Mouse (Mus musculus): Measurements from ENCODE around the gene Vps37d. TPM values are rescaled to one million over a fixed set of nuclear protein-coding genes. Genes with fewer than 3 reads are reported as not detected.

Gene Vps37d
- polyA plus RNA-seq, 1 experiment from 2014 or later: 7.0 TPM

DNA sequence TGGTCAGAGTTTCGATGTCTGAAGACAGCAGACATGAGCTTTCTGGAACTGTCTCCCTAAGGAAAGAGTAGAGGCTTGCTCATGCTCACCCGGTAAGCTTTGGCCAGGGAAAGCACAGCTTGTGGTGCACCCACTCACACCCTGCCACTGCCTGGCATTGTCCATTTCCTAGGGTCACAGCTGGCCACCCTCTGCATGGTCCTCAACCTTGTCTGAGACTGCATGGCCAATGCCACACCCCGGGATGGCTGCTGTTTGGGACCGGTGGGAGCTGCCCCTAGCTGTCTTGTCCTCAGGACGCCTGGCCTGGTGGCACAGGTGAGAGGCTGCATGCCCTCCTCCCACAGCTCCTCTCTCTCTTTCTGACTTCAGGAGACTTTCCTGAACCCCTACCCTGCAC, 29.5 kb downstream of the Vps37d start:
- no peak overlapping the region for H3K9ac ChIP-seq (ENCODE audit: low read length)
- H3K27ac ChIP-seq (ENCODE audit: low read depth): no peak overlapping the region
- H3K4me1 ChIP-seq (replicated peaks; ENCODE audit: control insufficient read depth, insufficient read depth, low read length): no peaks in the 10 kb centered on the region
- no peak overlapping the region for H3K4me2 ChIP-seq (ENCODE audit: low read length)
- DNase-seq (ENCODE audit: low spot score) (no peak), ATAC-seq (replicated peaks; ENCODE audit: low FRiP score, low TSS enrichment, low read depth) (no peak; the same call in 1 of the 2 replicates)
- H3K4me3 ChIP-seq (ENCODE audit: low read depth, low read length): no peak overlapping the region
- 90% methylated on average over 5 of the region's 5 CpGs for WGBS
- H3K27me3 ChIP-seq (replicated peaks; ENCODE audit: control insufficient read depth, insufficient read depth, low read length): no peaks in the 10 kb centered on the region
- no peaks in the 10 kb centered on the region for H3K9me3 ChIP-seq (ENCODE audit: control insufficient read depth, low read length)
- peaks cover 50% of the 10 kb centered on the region for H3K36me3 ChIP-seq (ENCODE audit: control insufficient read depth, insufficient read depth, low read length)

DNA sequence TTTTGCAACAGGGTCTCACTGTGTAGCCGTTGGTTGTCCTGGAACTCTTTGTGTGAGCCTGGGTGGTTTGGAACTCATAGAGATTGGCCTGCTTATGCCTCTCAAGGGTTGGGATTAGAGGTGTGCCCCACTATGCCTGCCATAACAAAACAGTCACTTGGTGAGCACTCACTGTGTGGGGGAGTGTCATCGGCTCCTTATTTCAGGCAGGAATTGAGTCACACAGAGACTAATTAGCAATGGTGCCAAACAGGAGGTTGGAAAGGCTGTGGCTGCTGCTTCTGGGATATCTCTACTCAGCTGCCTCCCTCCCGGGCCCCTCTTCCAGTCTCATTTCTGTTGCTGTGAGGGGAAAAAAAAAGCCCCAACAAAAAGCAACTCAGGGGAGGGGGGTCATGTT, 33.5 kb downstream of the Vps37d start:
- Histone ChIP-seq H3K36me3 (ENCODE audit: control insufficient read depth, insufficient read depth, low read length) (peaks cover 20% of the 10 kb centered on the region), H3K9me3 (ENCODE audit: control insufficient read depth, low read length) (no peaks in the 10 kb centered on the region), H3K9ac (ENCODE audit: low read length) (no peak overlapping the region), H3K4me3 (ENCODE audit: low read depth, low read length) (no peak overlapping the region), H3K27me3 (replicated peaks; ENCODE audit: control insufficient read depth, insufficient read depth, low read length) (no peaks in the 10 kb centered on the region), H3K4me2 (ENCODE audit: low read length) (no peak overlapping the region), H3K27ac (ENCODE audit: low read depth) (no peak overlapping the region), H3K4me1 (replicated peaks; ENCODE audit: control insufficient read depth, insufficient read depth, low read length) (no peaks in the 10 kb centered on the region)
- WGBS: 92% methylated on average over 3 of the region's 3 CpGs
- DNase-seq (ENCODE audit: low spot score) (no peak), ATAC-seq (replicated peaks; ENCODE audit: low FRiP score, low TSS enrichment, low read depth) (no peak)

DNA sequence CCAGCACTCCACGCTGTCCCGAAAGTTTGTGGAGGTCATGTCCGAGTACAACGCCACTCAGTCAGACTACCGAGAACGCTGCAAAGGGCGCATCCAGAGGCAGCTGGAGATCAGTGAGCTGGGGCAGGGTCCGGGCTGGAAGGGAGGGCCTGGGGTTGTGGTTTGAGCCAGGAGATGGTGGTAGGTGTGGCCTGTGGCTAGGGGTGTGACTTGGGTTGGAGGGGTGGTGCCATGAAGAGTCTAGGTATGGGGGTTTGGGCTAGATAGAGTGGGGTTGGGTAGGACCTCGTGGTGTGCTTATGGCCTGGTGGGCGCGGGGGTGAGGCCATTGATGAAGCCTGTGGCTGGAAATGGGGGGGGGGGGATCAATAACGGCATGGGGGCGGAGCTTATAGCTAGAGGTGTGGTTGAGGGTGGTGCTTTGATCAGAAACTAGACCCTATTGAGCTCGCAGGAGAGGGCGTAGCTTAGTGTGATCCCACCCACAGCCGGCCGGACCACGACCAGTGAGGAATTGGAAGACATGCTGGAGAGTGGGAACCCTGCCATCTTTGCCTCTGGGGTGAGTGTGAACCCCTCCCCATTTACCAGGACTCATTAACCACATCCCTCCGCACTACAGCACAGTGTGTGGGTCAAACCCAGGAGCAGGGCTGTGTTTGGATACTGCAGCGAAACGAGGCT, 35.8 kb downstream of the Vps37d start:
- no peak for DNase-seq (ENCODE audit: low spot score)
- Histone ChIP-seq H3K4me3 (ENCODE audit: low read depth, low read length) (no peak overlapping the region), H3K4me1 (replicated peaks; ENCODE audit: control insufficient read depth, insufficient read depth, low read length) (no peaks in the 10 kb centered on the region), H3K9ac (ENCODE audit: low read length) (no peak overlapping the region), H3K27ac (ENCODE audit: low read depth) (no peak overlapping the region), H3K4me2 (ENCODE audit: low read length) (no peak overlapping the region), H3K9me3 (ENCODE audit: control insufficient read depth, low read length) (no peaks in the 10 kb centered on the region), H3K36me3 (ENCODE audit: control insufficient read depth, insufficient read depth, low read length) (peaks cover 29% of the 10 kb centered on the region), H3K27me3 (replicated peaks; ENCODE audit: control insufficient read depth, insufficient read depth, low read length) (no peaks in the 10 kb centered on the region)
- WGBS: 41% methylated on average over 21 of the region's 21 CpGs
- ATAC-seq (replicated peaks; ENCODE audit: low FRiP score, low TSS enrichment, low read depth): no peak

DNA sequence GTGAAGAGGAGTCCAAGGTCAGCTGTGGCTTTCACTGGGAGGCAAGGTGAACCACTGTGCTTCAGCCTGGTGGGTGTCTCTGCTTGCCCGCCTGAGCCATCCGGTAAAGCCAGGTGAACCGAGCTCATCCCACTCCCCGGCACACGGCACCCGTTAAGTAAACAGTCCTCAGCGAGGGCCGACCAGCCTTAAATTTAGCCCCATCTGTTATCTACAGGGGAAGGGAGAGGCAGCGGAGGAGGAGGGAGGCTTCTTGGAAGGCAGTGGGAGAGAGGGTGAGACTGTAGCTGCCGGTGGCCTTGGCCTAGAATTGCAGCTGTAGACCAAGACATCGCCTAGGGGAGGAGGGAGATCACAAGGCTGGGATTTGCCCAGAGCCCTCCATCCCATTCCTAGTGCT, 37.3 kb downstream of the Vps37d start:
- Histone ChIP-seq H3K27me3 (replicated peaks; ENCODE audit: control insufficient read depth, insufficient read depth, low read length) (no peaks in the 10 kb centered on the region), H3K9me3 (ENCODE audit: control insufficient read depth, low read length) (no peaks in the 10 kb centered on the region), H3K9ac (ENCODE audit: low read length) (no peak overlapping the region), H3K4me2 (ENCODE audit: low read length) (no peak overlapping the region), H3K36me3 (ENCODE audit: control insufficient read depth, insufficient read depth, low read length) (peaks cover 31% of the 10 kb centered on the region), H3K27ac (ENCODE audit: low read depth) (no peak overlapping the region), H3K4me1 (replicated peaks; ENCODE audit: control insufficient read depth, insufficient read depth, low read length) (no peaks in the 10 kb centered on the region), H3K4me3 (ENCODE audit: low read depth, low read length) (no peak overlapping the region)
- no peak for ATAC-seq (replicated peaks; ENCODE audit: low FRiP score, low TSS enrichment, low read depth)
- 40% methylated on average over 11 of the region's 11 CpGs for WGBS
- no peak for DNase-seq (ENCODE audit: low spot score)

DNA sequence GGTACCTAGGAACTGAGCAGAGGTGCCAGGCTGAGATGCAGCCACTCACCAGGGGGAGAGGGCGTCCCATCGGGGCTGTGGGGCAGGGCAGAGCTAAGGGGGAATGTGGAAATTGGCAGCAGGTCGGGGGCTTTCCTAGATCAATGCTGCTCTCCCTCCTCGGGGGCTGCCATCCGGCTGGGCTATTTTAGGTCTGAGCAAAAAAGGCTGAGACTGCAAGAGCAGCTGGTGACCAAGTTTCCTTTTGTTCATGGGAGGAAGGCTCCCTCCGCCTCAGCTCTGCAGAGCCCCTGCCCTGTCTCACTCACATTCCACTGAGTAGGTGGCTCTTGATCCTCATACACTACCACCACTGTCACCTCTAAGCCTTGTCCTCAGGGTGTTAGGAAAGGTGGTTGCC, 38.0 kb downstream of the Vps37d start:
- Histone ChIP-seq H3K27me3 (replicated peaks; ENCODE audit: control insufficient read depth, insufficient read depth, low read length) (no peaks in the 10 kb centered on the region), H3K9me3 (ENCODE audit: control insufficient read depth, low read length) (no peaks in the 10 kb centered on the region), H3K4me1 (replicated peaks; ENCODE audit: control insufficient read depth, insufficient read depth, low read length) (no peaks in the 10 kb centered on the region), H3K4me2 (ENCODE audit: low read length) (no peak overlapping the region), H3K9ac (ENCODE audit: low read length) (no peak overlapping the region), H3K27ac (ENCODE audit: low read depth) (no peak overlapping the region), H3K36me3 (ENCODE audit: control insufficient read depth, insufficient read depth, low read length) (peaks cover 24% of the 10 kb centered on the region), H3K4me3 (ENCODE audit: low read depth, low read length) (no peak overlapping the region)
- DNase-seq (ENCODE audit: low spot score) (no peak), ATAC-seq (replicated peaks; ENCODE audit: low FRiP score, low TSS enrichment, low read depth) (no peak)
- WGBS: 64% methylated on average over 6 of the region's 6 CpGs

DNA sequence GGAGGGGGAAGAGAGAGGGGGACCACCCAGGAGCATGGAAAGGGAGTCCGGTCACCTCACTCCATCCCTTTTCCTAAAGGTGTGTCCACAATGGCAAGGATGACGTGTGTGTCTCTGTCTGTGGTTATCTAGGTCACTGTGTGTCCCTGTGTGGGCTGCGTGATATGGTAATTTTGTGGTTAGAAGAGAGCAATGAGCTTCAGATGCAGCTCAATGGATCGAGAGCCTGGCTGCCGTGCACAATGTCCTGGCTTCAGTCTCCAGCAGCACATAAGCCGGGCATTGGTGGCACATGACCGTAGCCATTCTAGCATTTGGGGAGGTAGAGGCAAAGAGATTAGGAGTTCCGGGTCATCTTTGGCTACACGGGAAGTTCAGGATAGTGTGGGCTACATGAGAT, 38.5 kb downstream of the Vps37d start:
- Histone ChIP-seq H3K36me3 (ENCODE audit: control insufficient read depth, insufficient read depth, low read length) (peaks cover 24% of the 10 kb centered on the region), H3K9ac (ENCODE audit: low read length) (no peak overlapping the region), H3K4me2 (ENCODE audit: low read length) (no peak overlapping the region), H3K4me3 (ENCODE audit: low read depth, low read length) (no peak overlapping the region), H3K9me3 (ENCODE audit: control insufficient read depth, low read length) (peaks cover 3% of the 10 kb centered on the region; the same call in 1 of the 2 replicates), H3K27me3 (replicated peaks; ENCODE audit: control insufficient read depth, insufficient read depth, low read length) (no peaks in the 10 kb centered on the region), H3K4me1 (replicated peaks; ENCODE audit: control insufficient read depth, insufficient read depth, low read length) (no peaks in the 10 kb centered on the region), H3K27ac (ENCODE audit: low read depth) (no peak overlapping the region)
- DNase-seq (ENCODE audit: low spot score) (no peak), ATAC-seq (replicated peaks; ENCODE audit: low FRiP score, low TSS enrichment, low read depth) (no peak)
- 84% methylated on average over 9 of the region's 9 CpGs for WGBS

DNA sequence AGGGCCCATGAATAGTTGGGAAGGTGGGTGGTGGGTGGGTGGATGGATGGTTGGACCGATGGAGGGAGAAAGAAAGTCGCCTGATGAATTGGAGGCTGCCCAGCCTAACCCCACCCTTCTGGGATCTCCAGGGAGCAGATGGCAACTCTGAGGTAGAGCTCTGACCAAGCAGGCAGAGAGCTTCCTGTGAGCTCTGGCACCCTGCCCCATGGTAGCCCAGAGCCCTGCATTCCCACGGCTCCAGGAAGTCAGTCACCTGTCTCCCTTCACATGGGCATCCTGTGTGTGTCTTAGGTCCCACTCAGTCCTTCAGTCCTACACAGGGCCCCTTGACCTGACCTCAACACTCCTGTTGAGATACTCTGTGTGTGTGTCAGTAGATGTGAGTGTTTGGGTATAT, 40.1 kb downstream of the Vps37d start:
- Histone ChIP-seq H3K9ac (ENCODE audit: low read length) (no peak overlapping the region), H3K4me2 (ENCODE audit: low read length) (no peak overlapping the region), H3K4me3 (ENCODE audit: low read depth, low read length) (no peak overlapping the region), H3K4me1 (replicated peaks; ENCODE audit: control insufficient read depth, insufficient read depth, low read length) (no peaks in the 10 kb centered on the region), H3K9me3 (ENCODE audit: control insufficient read depth, low read length) (peaks cover 6% of the 10 kb centered on the region; the same call in 1 of the 2 replicates), H3K36me3 (ENCODE audit: control insufficient read depth, insufficient read depth, low read length) (peaks cover 24% of the 10 kb centered on the region), H3K27ac (ENCODE audit: low read depth) (no peak overlapping the region), H3K27me3 (replicated peaks; ENCODE audit: control insufficient read depth, insufficient read depth, low read length) (no peaks in the 10 kb centered on the region)
- no peak for DNase-seq (ENCODE audit: low spot score)
- WGBS: 93% methylated on average over 3 of the region's 3 CpGs
- ATAC-seq (replicated peaks; ENCODE audit: low FRiP score, low TSS enrichment, low read depth): no peak

DNA sequence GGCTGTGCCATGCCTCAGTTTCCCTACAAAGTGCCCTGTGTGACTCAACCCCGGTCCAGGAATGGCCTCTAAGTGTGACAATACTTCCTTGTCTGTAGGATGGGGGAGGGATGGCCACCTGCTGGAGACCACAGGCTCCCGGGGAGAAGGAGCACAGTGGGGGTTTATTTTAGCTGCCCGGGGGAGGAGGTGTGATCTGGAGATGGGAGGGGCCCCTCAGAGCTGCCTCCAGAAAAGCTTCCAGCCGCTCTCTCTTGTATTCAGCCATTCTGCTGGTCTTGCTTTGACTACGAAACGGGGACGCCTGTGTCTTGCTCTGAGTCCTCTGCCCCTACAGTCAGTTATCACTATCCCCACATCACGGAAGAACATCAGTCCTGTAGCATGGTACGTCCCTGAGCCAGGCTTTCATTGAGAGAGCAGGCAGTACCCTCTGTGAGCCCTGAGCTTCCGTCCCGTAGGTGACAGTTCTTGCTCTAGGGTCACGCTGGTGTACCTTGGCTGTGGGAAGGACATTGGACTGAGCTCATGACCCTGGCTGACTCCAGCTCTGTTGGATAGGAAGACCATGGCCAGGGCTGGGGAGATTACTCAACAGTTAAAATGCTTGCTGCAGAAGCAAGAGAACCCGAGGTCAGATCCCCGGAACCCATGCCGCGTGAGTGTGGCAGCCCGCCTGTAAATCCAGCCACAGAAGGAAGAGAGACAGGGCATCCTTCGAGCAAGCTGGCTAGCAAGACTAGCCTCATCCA, 42.3 kb downstream of the Vps37d start:
- DNase-seq (ENCODE audit: low spot score) (no peak), ATAC-seq (replicated peaks; ENCODE audit: low FRiP score, low TSS enrichment, low read depth) (no peak)
- Histone ChIP-seq H3K4me3 (ENCODE audit: low read depth, low read length) (no peak overlapping the region), H3K9me3 (ENCODE audit: control insufficient read depth, low read length) (peaks cover 6% of the 10 kb centered on the region; the same call in 1 of the 2 replicates), H3K27ac (ENCODE audit: low read depth) (no peak overlapping the region), H3K36me3 (ENCODE audit: control insufficient read depth, insufficient read depth, low read length) (peaks cover 24% of the 10 kb centered on the region), H3K27me3 (replicated peaks; ENCODE audit: control insufficient read depth, insufficient read depth, low read length) (no peaks in the 10 kb centered on the region), H3K9ac (ENCODE audit: low read length) (no peak overlapping the region), H3K4me2 (ENCODE audit: low read length) (no peak overlapping the region), H3K4me1 (replicated peaks; ENCODE audit: control insufficient read depth, insufficient read depth, low read length) (no peaks in the 10 kb centered on the region)
- 62% methylated on average over 18 of the region's 18 CpGs for WGBS

All from intestine, embryonic 14.5 days (tissue).